Mouse (Mus musculus) heart, adult 2 months (tissue): ENCODE data around the gene Togaram1. TPM values are rescaled to one million over a fixed set of nuclear protein-coding genes. Genes with fewer than 3 reads are reported as not detected.

Experiments
- DNase-seq, 2 experiments: peaks; one replicate each; pipeline ENCODE4 v3.0.0; 2021
- H3K27ac ChIP-seq: fragments of 200-600 bp; 2 replicates; pipeline ENCODE4 v1.8.1; 2022
- H3K27me3 ChIP-seq: fragments of 200-500 bp; 2 replicates; pipeline ENCODE4 v1.6.1; 2012; ENCODE audit warnings: mild to moderate bottlenecking, low read length, inconsistent platforms, mixed read lengths; ENCODE audit not compliant: control insufficient read depth, insufficient read depth
- H3K36me3 ChIP-seq: fragments of 200-500 bp; 2 replicates; pipeline ENCODE4 v1.6.1; 2012; ENCODE audit warnings: low read length, inconsistent platforms; ENCODE audit not compliant: control insufficient read depth, insufficient read depth
- H3K4me1 ChIP-seq: fragments of 200-500 bp; 2 replicates; pipeline ENCODE4 v1.6.1; 2011; ENCODE audit warnings: low read length; ENCODE audit not compliant: control insufficient read depth, insufficient read depth
- H3K4me3 ChIP-seq: fragments of 200-600 bp; 2 replicates; pipeline ENCODE4 v1.8.1; 2022
- H3K79me2 ChIP-seq: fragments of 200-500 bp; replicated peaks from 2 replicates; pipeline ENCODE4 v1.6.1; 2012; ENCODE audit warnings: mild to moderate bottlenecking, inconsistent platforms, low read length, moderate library complexity, mixed read lengths; ENCODE audit not compliant: control insufficient read depth, insufficient read depth
- H3K9ac ChIP-seq: fragments of 200-500 bp; 2 replicates; pipeline ENCODE4 v1.6.1; 2012; ENCODE audit warnings: low read depth, mild to moderate bottlenecking, control low read depth, inconsistent platforms, low read length, mixed read lengths
- CTCF ChIP-seq: fragments of 200-600 bp; IDR thresholded peaks from 2 replicates; pipeline ENCODE4 v1.8.1; 2022; ENCODE audit warnings: antibody characterized with exemption, mild to moderate bottlenecking, moderate library complexity
- EP300 ChIP-seq: fragments of 200-500 bp; IDR thresholded peaks from 2 replicates; pipeline ENCODE4 v1.6.1; 2011; ENCODE audit warnings: low read depth, low read length, control low read depth; ENCODE audit not compliant: insufficient read depth
- POLR2A ChIP-seq: fragments of 200-500 bp; IDR thresholded peaks from 2 replicates; pipeline ENCODE4 v1.6.1; 2011; ENCODE audit warnings: mild to moderate bottlenecking, low read depth, low read length, control low read depth; ENCODE audit not compliant: insufficient read depth
- WGBS: fragments of 180-500 bp; shearing (Covaris S2); methylation state at CpG from one replicate; pipeline ENCODE4 v1.1.7; 2018; 5-methylcytosine and 5-hydroxymethylcytosine counted together
- intact Hi-C: fragments of 180-260 bp; cut with DNase I; formaldehyde crosslinking; loops from one replicate; pipeline ENCODE4 v1.15.1; 2025
- polyA plus RNA-seq: library from polyadenylated mRNA; depleted of rRNA; stranded (reverse); fragments of >200 nt; gene quantifications from 2 replicates; pipeline ENCODE4 v1.2.3, GENCODE M21; 2012
- total RNA-seq, 2 experiments: library from RNA; stranded (reverse); gene quantifications; 2 replicates each; pipeline ENCODE4 v1.2.3; 2021

Gene Togaram1
- total and polyA plus RNA-seq, 3 experiments, result 2.6 to 10.0 (median 9.7) TPM

DNA sequence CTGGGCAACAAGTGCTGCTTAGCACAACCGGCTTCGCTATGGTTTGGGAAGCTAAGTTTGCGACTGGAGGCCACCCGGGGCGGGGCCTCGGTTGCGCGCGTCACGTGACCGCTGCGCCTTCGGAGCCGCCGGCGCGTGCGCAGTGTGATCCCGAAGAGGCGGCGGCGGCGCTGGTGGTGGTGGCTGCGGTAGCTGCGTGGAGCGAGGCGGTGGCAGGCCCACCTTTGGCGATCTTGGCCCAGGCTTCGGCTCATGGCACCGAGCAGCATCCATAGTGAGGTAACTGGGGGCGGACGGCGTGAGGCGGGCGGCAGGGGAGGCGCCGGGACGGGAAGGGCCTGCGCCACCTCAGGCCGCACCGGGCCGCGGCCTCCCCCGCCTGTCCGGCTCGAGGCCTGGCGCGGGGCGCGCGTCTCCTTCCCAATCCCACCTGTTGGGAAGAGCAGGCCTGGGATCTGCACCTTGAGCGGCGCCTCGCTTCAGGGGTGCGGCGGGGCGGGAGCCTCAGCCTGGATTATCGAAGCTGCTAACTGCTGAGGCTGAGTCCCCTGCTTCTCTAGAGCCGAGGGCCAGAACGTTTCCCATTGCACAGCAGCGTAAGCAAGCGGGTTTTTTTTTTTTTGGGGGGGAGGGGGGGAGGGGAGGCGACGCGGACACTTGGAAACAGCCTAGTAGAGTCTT is 70.7 kb downstream of the Togaram1 start, which contains the start of gene Prpf39:
Prpf39 (plus strand) TSS at position 144 of the 681 bp plus-strand sequence.
- peak within 1 kb of the TSS; percentile 99 for H3K9ac ChIP-seq
- H3K79me2 ChIP-seq, result peaks cover 7% of the 10 kb centered on the region
- TF ChIP-seq POLR2A (peak; percentile 88; the same call in 1 of the 2 replicates), EP300 (no peak), CTCF (no peak; the same call in 1 of the 2 replicates)
- 1% methylated on average over 60 of the region's 65 CpGs for whole genome bisulfite sequencing
- peak within 1 kb of the TSS; percentile 96 for H3K27ac ChIP-seq
- peak; percentile 95 to 96 for DNase-seq
- H3K27me3 ChIP-seq, result no peaks in the 10 kb centered on the region
- intact Hi-C loops, result loop anchor here (5.0 kb wide), 2 partner anchors 36 to 69 kb away; partner anchors contain the start of genes Fkbp3, Klhl28 and Togaram1
- H3K4me3 ChIP-seq, result peak within 1 kb of the TSS; percentile 96
- peaks cover 11% of the 10 kb centered on the region for H3K4me1 ChIP-seq
- H3K36me3 ChIP-seq, result peaks cover 25% of the 10 kb centered on the region

DNA sequence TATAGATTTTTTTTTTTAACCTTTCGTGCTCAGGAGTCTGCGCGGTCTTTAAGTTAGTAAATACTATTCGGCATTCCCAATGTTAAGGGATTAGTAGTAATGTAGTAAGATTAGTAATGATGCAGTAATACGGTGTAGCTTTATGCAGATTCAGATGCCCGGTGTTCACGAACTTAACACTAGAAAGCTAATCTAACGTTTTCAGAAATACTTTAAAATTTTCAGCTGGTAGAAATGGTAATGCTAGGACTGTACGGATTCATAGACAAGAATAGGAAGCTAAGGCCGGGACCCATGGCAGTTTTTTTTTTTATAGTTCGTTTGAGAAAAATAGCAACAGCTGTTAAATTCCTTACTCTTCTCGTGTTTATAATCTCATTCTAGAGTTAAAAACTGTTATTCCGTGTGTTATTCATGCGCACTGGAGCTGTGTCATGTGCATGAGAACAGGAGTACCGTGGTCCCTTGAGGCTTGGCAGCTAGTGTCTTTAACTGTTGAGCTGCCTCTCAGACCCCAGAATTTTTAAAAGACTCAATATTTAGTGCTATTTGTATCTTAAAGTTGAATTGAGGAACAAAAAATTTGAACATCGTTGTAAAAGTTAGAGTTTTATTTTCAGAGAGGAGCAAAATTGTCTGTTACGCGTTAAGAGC is 71.4 kb downstream of the Togaram1 start:
- WGBS, result 4% methylated on average over 18 of the region's 18 CpGs
- no peak for DNase-seq
- peaks cover 11% of the 10 kb centered on the region for H3K4me1 ChIP-seq
- no peak overlapping the region; the same call in 1 of the 2 replicates for H3K9ac ChIP-seq
- H3K27ac ChIP-seq, result peak overlapping the region; percentile 96
- H3K4me3 ChIP-seq, result peak overlapping the region; percentile 96
- peaks cover 25% of the 10 kb centered on the region for H3K36me3 ChIP-seq
- TF ChIP-seq EP300 (no peak), POLR2A (no peak), CTCF (no peak)
- H3K27me3 ChIP-seq, result no peaks in the 10 kb centered on the region
- peaks cover 7% of the 10 kb centered on the region for H3K79me2 ChIP-seq
- intact Hi-C loops, result loop anchor here (5.0 kb wide), 2 partner anchors 35 to 70 kb away; partner anchors contain the start of genes Fkbp3, Klhl28 and Togaram1

DNA sequence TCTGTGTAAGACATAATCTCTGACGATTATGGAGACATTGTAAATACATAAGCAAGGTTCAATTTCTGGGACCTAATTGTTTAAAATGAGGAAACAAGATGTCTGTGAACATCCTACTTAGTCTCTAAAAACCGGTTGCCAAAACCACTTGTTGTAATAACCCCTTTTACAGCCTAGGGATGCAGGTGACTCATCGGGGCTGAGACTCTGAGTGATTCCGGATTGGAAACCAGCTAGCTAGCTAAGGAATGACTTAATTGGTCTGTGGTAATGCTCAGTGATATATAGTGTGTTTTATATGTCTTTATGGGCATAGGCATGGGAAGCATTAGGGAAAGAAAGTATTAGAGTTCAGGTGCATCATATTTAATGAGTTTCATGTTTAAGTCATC is 71.9 kb downstream of the Togaram1 start:
- Histone ChIP-seq H3K27me3 (no peaks in the 10 kb centered on the region), H3K27ac (peak overlapping the region; percentile 96; the same call in 1 of the 2 replicates), H3K4me1 (peaks cover 11% of the 10 kb centered on the region), H3K79me2 (peaks cover 7% of the 10 kb centered on the region), H3K4me3 (peak overlapping the region; percentile 96), H3K9ac (no peak overlapping the region), H3K36me3 (peaks cover 25% of the 10 kb centered on the region)
- WGBS, result 3% methylated on average over 4 of the region's 4 CpGs
- intact Hi-C loops, result loop anchor here (5.0 kb wide), 2 partner anchors 35 to 70 kb away; partner anchors contain the start of genes Fkbp3, Klhl28 and Togaram1
- DNase-seq, result no peak
- TF ChIP-seq EP300 (no peak), POLR2A (no peak), CTCF (no peak)

DNA sequence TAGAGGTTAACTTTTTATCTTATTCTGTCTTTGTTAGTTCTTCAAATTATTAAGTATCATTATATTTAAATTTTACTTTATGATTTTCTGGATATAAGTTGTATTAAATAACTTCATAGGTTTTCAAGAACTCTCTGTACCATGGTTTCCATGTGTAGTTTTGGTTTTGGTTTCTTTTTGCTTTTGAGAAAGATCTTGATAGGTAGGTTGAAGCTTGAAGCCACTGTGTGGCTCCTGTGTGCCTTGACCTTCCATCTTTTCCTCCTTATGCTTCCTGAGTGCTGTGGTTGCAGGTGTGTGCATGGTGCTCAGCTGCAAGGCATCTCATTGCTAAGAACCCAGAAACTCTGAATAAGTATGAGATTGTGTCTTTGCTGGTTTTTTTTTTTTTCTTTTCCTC is 83.2 kb downstream of the Togaram1 start:
- Histone ChIP-seq H3K27ac (no peak overlapping the region), H3K79me2 (no peaks in the 10 kb centered on the region), H3K9ac (no peak overlapping the region), H3K4me3 (no peak overlapping the region), H3K27me3 (no peaks in the 10 kb centered on the region), H3K36me3 (peaks cover 10% of the 10 kb centered on the region), H3K4me1 (no peaks in the 10 kb centered on the region)
- DNase-seq, result no peak
- intact Hi-C loops, result no loop called here
- TF ChIP-seq POLR2A, result no peak
- no peak for TF ChIP-seq CTCF
- no peak for TF ChIP-seq EP300

DNA sequence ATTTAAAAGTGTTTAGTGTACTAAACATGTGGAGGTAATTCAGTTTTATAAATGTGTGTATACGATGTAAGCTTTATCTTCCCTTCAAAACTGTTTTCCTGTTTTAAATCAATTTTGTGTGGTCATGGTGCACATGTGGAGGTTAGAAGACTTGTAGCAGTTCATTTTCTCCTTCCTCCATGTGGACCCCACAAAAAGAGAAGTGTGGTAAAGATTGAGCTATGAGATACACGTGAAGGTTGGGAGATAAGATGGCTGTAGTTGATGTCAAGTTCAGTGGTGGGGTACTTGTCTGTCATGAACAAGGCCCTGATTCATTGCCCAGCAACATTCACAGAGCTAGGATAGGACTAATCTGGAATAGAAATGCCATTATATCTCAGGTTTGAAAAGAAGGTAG is 92.6 kb downstream of the Togaram1 start:
- no peaks in the 10 kb centered on the region for H3K4me1 ChIP-seq
- H3K9ac ChIP-seq, result no peak overlapping the region
- H3K27me3 ChIP-seq, result no peaks in the 10 kb centered on the region
- no peaks in the 10 kb centered on the region for H3K79me2 ChIP-seq
- intact Hi-C loops, result no loop called here
- H3K4me3 ChIP-seq, result no peak overlapping the region
- 71% methylated on average over 2 of the region's 2 CpGs for WGBS
- H3K27ac ChIP-seq, result no peak overlapping the region
- no peak for DNase-seq
- no peak for TF ChIP-seq CTCF
- TF ChIP-seq EP300, result no peak
- no peak for TF ChIP-seq POLR2A
- peaks cover 19% of the 10 kb centered on the region for H3K36me3 ChIP-seq

DNA sequence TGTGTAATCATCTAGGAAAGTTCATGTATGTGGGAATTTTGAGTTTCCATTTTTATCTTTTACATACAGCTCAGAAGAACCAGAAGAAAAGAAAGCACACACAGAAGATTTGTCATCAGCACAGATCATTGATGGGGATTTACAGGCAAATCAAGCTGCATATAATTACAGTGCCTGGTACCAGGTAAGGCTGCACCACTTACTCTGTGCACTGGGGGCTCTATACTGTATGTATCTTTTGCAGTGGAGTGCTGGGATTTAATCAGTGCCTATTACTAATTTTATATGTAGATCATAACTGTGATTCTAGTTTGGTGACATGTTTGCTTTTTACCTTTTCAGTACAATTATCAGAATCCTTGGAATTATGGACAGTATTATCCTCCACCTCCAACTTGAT is 95.5 kb downstream of the Togaram1 start:
- no peak for DNase-seq
- no peak overlapping the region for H3K27ac ChIP-seq
- H3K27me3 ChIP-seq, result no peaks in the 10 kb centered on the region
- no peak overlapping the region for H3K9ac ChIP-seq
- no peaks in the 10 kb centered on the region for H3K79me2 ChIP-seq
- H3K36me3 ChIP-seq, result peaks cover 38% of the 10 kb centered on the region
- no peak overlapping the region for H3K4me3 ChIP-seq
- intact Hi-C loops, result no loop called here
- no peak for TF ChIP-seq EP300
- TF ChIP-seq POLR2A, result no peak
- TF ChIP-seq CTCF, result no peak
- no peaks in the 10 kb centered on the region; the same call in none of the 2 replicates for H3K4me1 ChIP-seq
